Mouse (Mus musculus): ENCODE measurements around the gene Aak1.

DNA sequence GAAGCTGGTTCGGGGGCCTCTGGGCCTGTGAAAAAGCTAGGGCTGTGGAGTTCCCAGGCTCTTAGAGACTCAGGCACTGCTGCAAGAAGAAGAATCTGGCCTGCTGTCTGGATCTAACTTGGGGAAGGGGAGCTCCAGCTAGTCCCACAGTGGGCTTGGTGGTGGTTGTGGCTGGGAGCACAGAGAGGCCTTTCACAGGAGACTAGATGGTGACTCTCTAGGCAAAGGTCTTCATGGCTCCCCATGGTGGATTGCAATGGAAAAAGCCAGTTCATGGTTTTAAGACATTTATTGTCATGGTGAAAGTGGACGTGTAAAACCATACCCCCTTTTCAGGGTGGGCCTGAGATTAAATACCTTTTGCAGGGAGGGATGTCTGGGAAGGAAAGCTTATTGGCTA is 10.2 kb upstream of the Aak1 start:
- TF ChIP-seq POLR2A (IDR thresholded peaks at IDR 0.05; ENCODE audit: borderline replicate concordance, insufficient read depth, low read length), result no peak
- no peak for TF ChIP-seq CTCF (IDR thresholded peaks at IDR 0.05; ENCODE audit: borderline replicate concordance, insufficient read depth, low read depth, low read length)

Data from cerebellum, adult 2 months (tissue).